ENCODE assay signal across 8 mouse cellular contexts in the genomic region with DNA sequence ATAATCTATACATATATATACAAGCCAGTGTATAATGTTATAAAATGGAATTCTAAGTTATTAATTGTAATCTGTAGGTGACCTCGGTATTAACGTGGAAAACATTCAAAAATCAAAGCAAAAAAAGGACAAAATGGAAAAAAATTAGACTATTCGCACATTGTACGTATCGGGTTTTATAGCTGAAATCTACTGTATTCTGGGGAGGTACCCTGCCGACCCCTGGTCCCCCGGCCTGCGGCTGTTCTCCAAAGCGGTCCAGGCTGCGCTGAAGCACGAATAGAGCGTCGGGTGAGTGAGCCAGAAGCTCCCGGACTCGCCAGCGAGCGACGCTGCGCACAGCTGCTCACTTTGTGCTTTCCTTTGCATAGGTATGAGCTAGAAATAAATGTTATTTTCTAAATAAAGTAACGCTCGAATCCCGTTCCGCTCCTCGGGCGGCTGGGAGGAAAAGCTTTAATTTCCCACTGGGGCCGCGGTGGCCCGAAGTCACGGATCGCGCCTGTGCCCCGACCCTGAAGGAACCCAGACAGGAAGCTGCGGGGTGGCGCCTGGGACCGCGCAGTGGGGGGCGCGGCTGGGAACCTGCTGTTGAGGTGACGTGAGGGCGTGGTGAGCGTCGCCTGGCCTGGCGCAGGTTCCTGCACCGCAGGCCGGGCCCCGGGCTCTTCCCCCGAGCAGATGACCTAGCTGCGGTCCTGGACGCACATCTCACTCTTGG. TPM values are rescaled to one million over a fixed set of nuclear protein-coding genes. Genes with fewer than 3 reads are reported as not detected.
DNase-seq lines count a peak whose midpoint lies in the region; ATAC-seq and TF ChIP-seq lines count a peak whose summit lies in the region.
"Had no signal": no experiment of that assay in that cellular context is flagged by ENCODE, and none has a peak within 500 bp of the region (broad histone marks: within the 10 kb centered on the region; RNA-seq: fewer than 3 reads in every experiment).

No protein-coding gene starts in this region.

- peaks cover 100% of the 10 kb centered on the region for H3K27me3 ChIP-seq in lung, embryonic 15.5 days
- H3K27me3 ChIP-seq in embryonic facial prominence, embryonic 15.5 days = peaks cover 97% of the 10 kb centered on the region
- peaks cover 77% of the 10 kb centered on the region for H3K27me3 ChIP-seq in hindbrain, postnatal 0 days (ENCODE audit: insufficient read depth, low read length)

- H3K27ac ChIP-seq in lung, embryonic 15.5 days = no peak overlapping the region
- no peak overlapping the region for H3K27ac ChIP-seq in embryonic facial prominence, embryonic 15.5 days (replicated peaks)
- H3K27ac ChIP-seq in hindbrain, postnatal 0 days = no peak overlapping the region

- no peak for ATAC-seq in lung, embryonic 15.5 days (ENCODE audit: borderline replicate concordance, extremely low read depth, low FRiP score, low TSS enrichment)
- ATAC-seq in embryonic facial prominence, embryonic 15.5 days (ENCODE audit: insufficient number of reproducible peaks, low FRiP score, low TSS enrichment, low read depth) = no peak
- ATAC-seq in hindbrain, postnatal 0 days = no peak
- ATAC-seq in megakaryocyte-erythroid progenitor cell, adult 5-6 weeks (replicated peaks; ENCODE audit: low FRiP score, low TSS enrichment, poor library complexity, severe bottlenecking) = no peak

- DNase-seq in lung, postnatal 10 days = no peak
- no peak for DNase-seq in hindbrain, postnatal 0 days (ENCODE audit: low spot score)
- peak; percentile 47 for DNase-seq in retina, embryonic 14.5 days (ENCODE audit: low spot score)
- no peak for DNase-seq in adipocyte (ENCODE audit: low spot score)

- peaks cover 33% of the 10 kb centered on the region for H3K4me1 ChIP-seq in lung, embryonic 15.5 days
- peaks cover 36% of the 10 kb centered on the region for H3K4me1 ChIP-seq in embryonic facial prominence, embryonic 15.5 days
- peaks cover 4% of the 10 kb centered on the region; the same call in 1 of the 2 replicates for H3K4me1 ChIP-seq in hindbrain, postnatal 0 days (ENCODE audit: insufficient read depth, low read length)

- WGBS in lung, embryonic 15.5 days = 2% methylated on average over 49 of the region's 49 CpGs
- WGBS in embryonic facial prominence, embryonic 15.5 days = 3% methylated on average over 48 of the region's 49 CpGs
- 2% methylated on average over 49 of the region's 49 CpGs for WGBS in hindbrain, postnatal 0 days

- H3K36me3 ChIP-seq in lung, embryonic 15.5 days = no peaks in the 10 kb centered on the region
- H3K36me3 ChIP-seq in embryonic facial prominence, embryonic 15.5 days = no peaks in the 10 kb centered on the region
- H3K36me3 ChIP-seq in hindbrain, postnatal 0 days (ENCODE audit: insufficient read depth, low read length) = no peaks in the 10 kb centered on the region

- H3K9me3 ChIP-seq in lung, embryonic 15.5 days = no peaks in the 10 kb centered on the region
- H3K9me3 ChIP-seq in embryonic facial prominence, embryonic 15.5 days (replicated peaks) = no peaks in the 10 kb centered on the region
- no peaks in the 10 kb centered on the region for H3K9me3 ChIP-seq in hindbrain, postnatal 0 days (ENCODE audit: low read length)

- H3K4me3 ChIP-seq in lung, embryonic 15.5 days = peak overlapping the region; percentile 9; the same call in 1 of the 2 replicates
- peak overlapping the region; percentile 24 for H3K4me3 ChIP-seq in embryonic facial prominence, embryonic 15.5 days (replicated peaks)
- peak overlapping the region; percentile 8; the same call in 1 of the 2 replicates for H3K4me3 ChIP-seq in hindbrain, postnatal 0 days (ENCODE audit: low read length)
- H3K4me3 ChIP-seq: myocyte had no signal

- H3K9ac ChIP-seq in lung, embryonic 15.5 days = no peak overlapping the region
- H3K9ac ChIP-seq in embryonic facial prominence, embryonic 15.5 days = no peak overlapping the region
- no peak overlapping the region for H3K9ac ChIP-seq in hindbrain, postnatal 0 days (replicated peaks; ENCODE audit: low read length)

- no peak for TF ChIP-seq CTCF in hindbrain, postnatal 0 days (IDR thresholded peaks at IDR 0.05; ENCODE audit: low read depth)

- peak overlapping the region; percentile 27 for H3K4me2 ChIP-seq in lung, embryonic 15.5 days
- peak overlapping the region; percentile 35 for H3K4me2 ChIP-seq in embryonic facial prominence, embryonic 15.5 days (replicated peaks)
- H3K4me2 ChIP-seq in hindbrain, postnatal 0 days (ENCODE audit: low read depth, low read length) = 0 out of 2 replicates have a peak overlapping the region, but pooled peaks have one; percentile 5

RNA-seq across cellular contexts. Expression of a gene that starts 5.6 kb away (rescaled TPM):
- 0.09 and 0.14 TPM in 2 replicates for polyA plus RNA-seq in lung, embryonic 15.5 days (2015; fragmentation: Nextera tagmentation; extraction: Ambion mirVana)
- 0.50 and 0.89 TPM in 2 replicates for polyA plus RNA-seq in embryonic facial prominence, embryonic 15.5 days (2015; fragmentation: Nextera tagmentation; extraction: Ambion mirVana)
- total RNA-seq in hindbrain, postnatal 0 days (2014; rRNA removed) = 1.2 and 2.0 TPM in 2 replicates
- 0.06 and 0.08 TPM in 2 replicates for polyA plus RNA-seq in hindbrain, postnatal 0 days (2015; fragmentation: Nextera tagmentation; extraction: Ambion mirVana)
- total RNA-seq in megakaryocyte-erythroid progenitor cell, adult 5-6 weeks (2014; fragmentation: Nextera tagmentation) = not detected in 2 replicates
- 0.23 TPM in 1 of 2 replicates, not detected in the other for total RNA-seq in megakaryocyte-erythroid progenitor cell, adult 5-6 weeks (2017)
